In genomic region chr3:96905592-96905991, GRCm38 (mm10) we compare ENCODE assay signal across 10 mouse cellular contexts. TPM values are rescaled to one million over a fixed set of nuclear protein-coding genes. Genes with fewer than 3 reads are reported as not detected.
A peak's percentile ranks its signal among the peaks of the same experiment; 100 is the strongest.
DNase-seq lines count a peak whose midpoint lies in the region; ATAC-seq and TF ChIP-seq lines count a peak whose summit lies in the region.
"Had no signal": no experiment of that assay in that cellular context is flagged by ENCODE, and none has a peak within 500 bp of the region (broad histone marks: within the 10 kb centered on the region; RNA-seq: fewer than 3 reads in every experiment).

No protein-coding gene starts in this region.

- H3K9me3 ChIP-seq in forebrain, embryonic 12.5 days: no peaks in the 10 kb centered on the region
- H3K9me3 ChIP-seq in limb, embryonic 14.5 days (ENCODE audit: control insufficient read depth, low read length): no peaks in the 10 kb centered on the region
- no peaks in the 10 kb centered on the region for H3K9me3 ChIP-seq in stomach, embryonic 15.5 days

- H3K27ac ChIP-seq in forebrain, embryonic 12.5 days: no peak overlapping the region
- no peak overlapping the region for H3K27ac ChIP-seq in limb, embryonic 14.5 days (replicated peaks; ENCODE audit: low read depth, low read length)
- no peak overlapping the region for H3K27ac ChIP-seq in stomach, embryonic 15.5 days

- H3K4me3 ChIP-seq in forebrain, embryonic 12.5 days (replicated peaks): peak overlapping the region; percentile 88
- peak overlapping the region; percentile 94 for H3K4me3 ChIP-seq in limb, embryonic 14.5 days (replicated peaks; ENCODE audit: low read length)
- peak overlapping the region; percentile 87 for H3K4me3 ChIP-seq in stomach, embryonic 15.5 days (replicated peaks)

- WGBS in forebrain, embryonic 12.5 days: 47% methylated on average over 9 of the region's 9 CpGs
- WGBS in limb, embryonic 14.5 days: 43% methylated on average over 9 of the region's 9 CpGs
- WGBS in stomach, embryonic 15.5 days: 39% methylated on average over 9 of the region's 9 CpGs

- H3K36me3 ChIP-seq in forebrain, embryonic 12.5 days (replicated peaks): no peaks in the 10 kb centered on the region
- no peaks in the 10 kb centered on the region for H3K36me3 ChIP-seq in limb, embryonic 14.5 days (ENCODE audit: control insufficient read depth, insufficient read depth, low read length)
- no peaks in the 10 kb centered on the region for H3K36me3 ChIP-seq in stomach, embryonic 15.5 days

- H3K4me2 ChIP-seq in forebrain, embryonic 12.5 days: peak overlapping the region; percentile 85
- peak overlapping the region; percentile 86 for H3K4me2 ChIP-seq in limb, embryonic 14.5 days (replicated peaks; ENCODE audit: low read depth, low read length, severe bottlenecking)
- H3K4me2 ChIP-seq in stomach, embryonic 15.5 days: peak overlapping the region; percentile 90

- peak; percentile 40 for ATAC-seq in forebrain, embryonic 12.5 days (ENCODE audit: low FRiP score)
- ATAC-seq in limb, embryonic 14.5 days (ENCODE audit: low FRiP score, low read depth): no peak
- no peak for ATAC-seq in stomach, embryonic 15.5 days (ENCODE audit: insufficient read depth, low FRiP score, low read depth)

- 0 out of 2 replicates have a peak overlapping the region, but pooled peaks have one; percentile 33 for H3K9ac ChIP-seq in forebrain, embryonic 12.5 days
- H3K9ac ChIP-seq in limb, embryonic 14.5 days (ENCODE audit: low read depth, low read length, severe bottlenecking): peak overlapping the region; percentile 86
- H3K9ac ChIP-seq in stomach, embryonic 15.5 days: 0 out of 2 replicates have a peak overlapping the region, but pooled peaks have one; percentile 82

- peak; percentile 0 for DNase-seq in retina, postnatal 7 days (ENCODE audit: low read depth, low spot score)
- no peak for DNase-seq in retina, embryonic 14.5 days (ENCODE audit: low spot score)
- DNase-seq in limb, embryonic 14.5 days (ENCODE audit: low spot score): no peak
- no peak for DNase-seq in left cerebral cortex, adult 9 months (ENCODE audit: low spot score in 2 of 2)
- no peak for DNase-seq in left cerebral cortex, adult 8-10 months (ENCODE audit: low spot score in 2 of 2)
- no peak for DNase-seq in urinary bladder, postnatal 4 days (ENCODE audit: low spot score in 2 of 2)

- TF ChIP-seq POLR2A in limb, embryonic 14.5 days (IDR thresholded peaks at IDR 0.05; ENCODE audit: borderline replicate concordance, extremely low read depth, insufficient read depth, insufficient read length): no peak

- peaks cover 10% of the 10 kb centered on the region for H3K4me1 ChIP-seq in forebrain, embryonic 12.5 days
- peaks cover 4% of the 10 kb centered on the region for H3K4me1 ChIP-seq in limb, embryonic 14.5 days (ENCODE audit: control insufficient read depth, insufficient read depth, low read length)
- H3K4me1 ChIP-seq in stomach, embryonic 15.5 days: no peaks in the 10 kb centered on the region

- H3K27me3 ChIP-seq in forebrain, embryonic 12.5 days: peaks cover 14% of the 10 kb centered on the region
- no peaks in the 10 kb centered on the region for H3K27me3 ChIP-seq in limb, embryonic 14.5 days (ENCODE audit: control insufficient read depth, insufficient read depth, low read length)
- 0 out of 2 replicates have a peak, but pooled peaks cover 6% of the 10 kb centered on the region for H3K27me3 ChIP-seq in stomach, embryonic 15.5 days (replicated peaks)

RNA-seq across cellular contexts. Expression of gene Gpr89, which starts 0.4 kb away (rescaled TPM):
- 38.2 and 42.8 TPM in 2 replicates for polyA plus RNA-seq in forebrain, embryonic 12.5 days (2016; fragmentation: Nextera tagmentation; extraction: Ambion mirVana)
- 15.8 and 16.6 TPM in 2 replicates for polyA plus RNA-seq in limb, embryonic 14.5 days (2012; rRNA removed)
- 40.2 and 43.5 TPM in 2 replicates for polyA plus RNA-seq in limb, embryonic 14.5 days (2014; fragmentation: Nextera tagmentation; extraction: Ambion mirVana)
- 49.9 and 52.9 TPM in 2 replicates for polyA plus RNA-seq in stomach, embryonic 15.5 days (2015; fragmentation: Nextera tagmentation; extraction: Ambion mirVana)
- 10 to 100 TPM; 39.3 to 43.6 (median 41.7) TPM for total RNA-seq in left cerebral cortex, adult 8-10 months (2022)

RNA-seq across cellular contexts. Expression of gene Gja5, which starts 1.1 kb away (rescaled TPM):
- polyA plus RNA-seq in forebrain, embryonic 12.5 days (2016; fragmentation: Nextera tagmentation; extraction: Ambion mirVana): 2.9 and 3.8 TPM in 2 replicates
- polyA plus RNA-seq in limb, embryonic 14.5 days (2012; rRNA removed): 25.7 and 28.5 TPM in 2 replicates
- 8.5 and 10.3 TPM in 2 replicates for polyA plus RNA-seq in limb, embryonic 14.5 days (2014; fragmentation: Nextera tagmentation; extraction: Ambion mirVana)
- 13.1 and 14.3 TPM in 2 replicates for polyA plus RNA-seq in stomach, embryonic 15.5 days (2015; fragmentation: Nextera tagmentation; extraction: Ambion mirVana)
- 1 to 10 TPM in 1 of 4 experiments, under 1 TPM in 3; 0.56 to 1.2 (median 0.67) TPM for total RNA-seq in left cerebral cortex, adult 8-10 months (2022)

RNA-seq across cellular contexts. Expression of gene Gja8, which starts 20.2 kb away (rescaled TPM):
- 0.03 TPM in 1 of 2 replicates, not detected in the other for polyA plus RNA-seq in forebrain, embryonic 12.5 days (2016; fragmentation: Nextera tagmentation; extraction: Ambion mirVana)
- 0.01 TPM in 1 of 2 replicates, not detected in the other for polyA plus RNA-seq in limb, embryonic 14.5 days (2012; rRNA removed)
- not detected in 2 replicates for polyA plus RNA-seq in limb, embryonic 14.5 days (2014; fragmentation: Nextera tagmentation; extraction: Ambion mirVana)
- polyA plus RNA-seq in stomach, embryonic 15.5 days (2015; fragmentation: Nextera tagmentation; extraction: Ambion mirVana): not detected in 2 replicates
- not detected for total RNA-seq in left cerebral cortex, adult 8-10 months (2022)
- total RNA-seq: layer of hippocampus, postnatal 25 days had no signal
- polyA plus RNA-seq: brain, embryonic 14.5 days had no signal

Comparison
In these comparisons a context has a peak if more than half of its experiments do, and no peak if none do; other contexts are left out.
1. H3K9ac ChIP-seq: peak in every context shown above with its lines; median percentile 86 in limb, embryonic 14.5 days; 82 in stomach, embryonic 15.5 days; 33 in forebrain, embryonic 12.5 days.